Mouse (Mus musculus) forebrain, postnatal 0 days (tissue): ENCODE data around the gene Fbxl20. TPM values are rescaled to one million over a fixed set of nuclear protein-coding genes. Genes with fewer than 3 reads are reported as not detected.
A peak's percentile ranks its signal among the peaks of the same experiment; 100 is the strongest.
"Not testable (repeated sequence)": the region's sequence is repeated elsewhere in the genome, so short reads cannot be mapped to it uniquely, and the experiment has no call there.

Experiments used
- ATAC-seq: fragments of 200-750 bp; cut with Nextera tagmentation; 2 replicates; pipeline ENCODE4 v1.8.0; 2017; ENCODE audit warnings: mild to moderate bottlenecking, moderate library complexity
- DNase-seq: peaks from one replicate; pipeline ENCODE4 v3.0.0-alpha.2; 2015
- H3K27ac ChIP-seq: fragments of 300-500 bp; sonication (generic); 2 replicates; pipeline ENCODE4 v1.5.1; 2014; ENCODE audit warnings: low read depth, mild to moderate bottlenecking, antibody characterized with exemption, low read length, moderate library complexity, mixed read lengths
- H3K27me3 ChIP-seq: fragments of 300-500 bp; sonication (generic); 2 replicates; pipeline ENCODE4 v1.6.1; 2014; ENCODE audit warnings: mild to moderate bottlenecking, low read length, mixed read lengths; ENCODE audit not compliant: insufficient read depth
- H3K36me3 ChIP-seq: fragments of 300-500 bp; sonication (generic); 2 replicates; pipeline ENCODE4 v1.6.1; 2014; ENCODE audit warnings: mild to moderate bottlenecking, moderate library complexity; ENCODE audit not compliant: insufficient read depth
- H3K4me1 ChIP-seq: fragments of 300-500 bp; sonication (generic); 2 replicates; pipeline ENCODE4 v1.6.1; 2014; ENCODE audit warnings: antibody characterized with exemption; ENCODE audit not compliant: insufficient read depth
- H3K4me2 ChIP-seq: fragments of 300-500 bp; sonication (generic); 2 replicates; pipeline ENCODE4 v1.6.1; 2014; ENCODE audit warnings: low read depth, mild to moderate bottlenecking, moderate library complexity
- H3K4me3 ChIP-seq: fragments of 300-500 bp; sonication (generic); 2 replicates; pipeline ENCODE4 v1.5.1; 2014; ENCODE audit warnings: low read depth, low read length, mixed read lengths
- H3K9ac ChIP-seq: fragments of 300-500 bp; sonication (generic); 2 replicates; pipeline ENCODE4 v1.6.1; 2014; ENCODE audit warnings: mild to moderate bottlenecking
- H3K9me3 ChIP-seq: fragments of 300-500 bp; sonication (generic); 2 replicates; pipeline ENCODE4 v1.6.1; 2016; ENCODE audit warnings: low read length
- CTCF ChIP-seq: sonication (generic); IDR thresholded peaks from 2 replicates; pipeline ENCODE4 v1.5.1; 2016; ENCODE audit warnings: antibody characterized with exemption, control low read depth, low read depth
- WGBS: fragments of 180-500 bp; shearing (Covaris S2); extraction: QIAGEN DNeasy Blood & Tissue Kit; methylation state at CpG from one replicate; pipeline ENCODE4 v1.1.7; 2014; 5-methylcytosine and 5-hydroxymethylcytosine counted together
- polyA plus RNA-seq: library from polyadenylated mRNA; unstranded; fragments of >200 nt; fragmentation: Nextera tagmentation; extraction: Ambion mirVana; gene quantifications from 2 replicates; pipeline ENCODE4 v1.2.1, GENCODE M21; 2015
- total RNA-seq: library from RNA; depleted of rRNA; stranded (reverse); fragments of >200 nt; gene quantifications from 2 replicates; pipeline ENCODE4 v1.2.3, GENCODE M21; 2014; rRNA removed

Fbxl20 gene
- total RNA-seq (22.9 and 23.4 TPM in 2 replicates), polyA plus RNA-seq (9.1 and 12.5 TPM in 2 replicates)

DNA sequence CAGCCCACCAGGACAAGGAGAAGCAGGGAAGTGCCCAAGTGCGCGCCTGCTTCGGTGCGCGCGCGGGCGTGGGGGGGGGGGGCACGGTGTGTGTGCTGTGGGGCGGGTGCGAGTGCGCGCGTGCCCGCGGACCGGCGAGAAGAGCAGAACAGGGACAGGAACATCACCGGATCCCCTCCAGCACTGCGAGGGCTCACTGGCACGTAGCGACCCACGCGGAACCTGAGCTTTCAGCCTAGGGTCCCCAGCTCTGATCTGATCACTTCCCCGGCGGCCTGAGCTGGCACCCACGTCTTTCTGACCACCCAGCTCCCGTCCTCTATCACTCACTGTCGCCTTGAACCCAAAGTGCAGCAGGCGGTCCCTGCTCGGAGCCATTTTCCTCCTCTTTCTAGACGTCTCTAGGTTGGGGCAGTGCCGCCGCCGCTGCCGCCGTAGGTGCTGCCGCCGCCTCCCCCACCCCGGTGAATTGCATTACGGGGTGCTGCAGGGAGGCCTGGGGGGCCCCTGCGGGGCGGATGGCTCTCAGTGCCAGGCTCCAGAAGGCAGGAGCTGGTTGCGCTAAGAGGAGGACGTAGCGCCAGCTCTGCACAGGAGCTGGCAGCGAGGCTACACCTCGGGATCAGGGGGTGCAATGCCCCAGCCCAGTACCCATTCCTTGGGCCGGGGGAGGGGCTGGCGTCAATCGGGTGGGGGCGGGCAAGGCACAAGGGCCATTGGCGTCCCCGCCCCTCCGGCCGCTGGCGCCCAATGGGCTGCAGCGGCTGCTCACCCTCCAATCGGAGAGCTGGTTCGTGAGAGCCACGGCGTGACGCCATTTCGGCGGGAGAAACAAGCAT is at the start of gene Fbxl20:
TSS of gene Fbxl20 (minus strand) at position 618 of the 839 bp plus-strand sequence.
- DNase-seq (peak; percentile 96), ATAC-seq (peak; percentile 91)
- Histone ChIP-seq H3K9ac (peak within 1 kb of the TSS; percentile 88), H3K27me3 (no peaks in the 10 kb centered on the region), H3K4me1 (peaks cover 6% of the 10 kb centered on the region), H3K36me3 (peaks cover 7% of the 10 kb centered on the region), H3K9me3 (no peaks in the 10 kb centered on the region), H3K4me2 (peak within 1 kb of the TSS; percentile 90), H3K27ac (peak within 1 kb of the TSS; percentile 96), H3K4me3 (peak within 1 kb of the TSS; percentile 98)
- 2% methylated on average over 55 of the region's 65 CpGs for WGBS
- no peak for TF ChIP-seq CTCF

DNA sequence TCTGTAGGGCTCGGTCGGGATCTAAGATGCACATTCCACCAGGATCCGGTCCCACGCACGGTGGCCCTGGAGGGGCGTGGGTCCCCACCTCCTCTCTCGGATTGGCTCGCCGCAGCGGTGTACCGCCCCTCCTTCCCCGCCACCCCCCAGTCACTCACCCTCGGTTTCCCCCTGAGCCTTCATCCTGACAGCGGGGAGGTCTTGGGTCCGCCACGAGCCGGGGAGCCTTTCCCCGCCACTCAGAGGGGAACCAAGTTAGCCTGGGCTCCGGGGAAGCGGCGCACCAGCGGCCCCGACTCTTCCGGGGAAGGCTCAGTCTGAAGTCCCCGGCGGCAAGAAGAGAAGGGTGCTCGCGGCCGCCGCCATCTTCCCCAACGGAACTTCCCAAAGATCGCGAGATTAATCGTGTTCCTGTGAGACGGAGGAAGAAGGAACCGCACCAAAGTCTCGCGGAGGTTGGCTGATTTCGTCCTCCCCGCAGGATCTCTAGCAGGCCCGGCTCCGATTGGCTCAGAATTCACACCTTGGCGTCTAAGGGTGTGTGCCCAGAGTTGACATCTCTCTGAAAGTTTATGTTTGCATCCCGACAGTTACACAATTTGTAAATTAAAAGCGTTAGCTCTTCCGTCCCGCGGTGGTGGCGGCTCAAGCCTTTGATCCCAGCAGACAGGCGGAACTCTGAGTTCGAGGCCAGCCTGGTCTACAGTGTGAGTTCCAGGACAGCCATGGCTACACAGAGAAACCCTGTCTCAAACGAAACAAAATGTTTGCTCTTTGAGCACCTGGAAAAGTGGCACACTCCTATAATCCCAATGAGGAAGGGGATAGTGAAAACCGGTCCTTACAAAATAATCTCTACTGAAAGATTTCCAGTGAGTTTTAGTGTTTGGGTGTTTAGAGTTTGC is 43.0 kb upstream of the Fbxl20 start, which contains the start of gene Med1:
TSS of gene Med1 (minus strand) at position 393 of the 905 bp plus-strand sequence.
- Histone ChIP-seq H3K4me3 (peak within 1 kb of the TSS; percentile 57), H3K9me3 (no peaks in the 10 kb centered on the region), H3K27ac (peak within 1 kb of the TSS; percentile 94), H3K27me3 (no peaks in the 10 kb centered on the region), H3K36me3 (peaks cover 5% of the 10 kb centered on the region; the same call in 1 of the 2 replicates), H3K4me2 (peak within 1 kb of the TSS; percentile 61), H3K4me1 (peaks cover 10% of the 10 kb centered on the region), H3K9ac (peak within 1 kb of the TSS; percentile 84)
- TF ChIP-seq CTCF = 0 out of 2 replicates have a peak, but pooled peaks have one; percentile 10
- peak; percentile 98 for ATAC-seq
- 1% methylated on average over 53 of the region's 53 CpGs for WGBS
- DNase-seq = peak; percentile 95

DNA sequence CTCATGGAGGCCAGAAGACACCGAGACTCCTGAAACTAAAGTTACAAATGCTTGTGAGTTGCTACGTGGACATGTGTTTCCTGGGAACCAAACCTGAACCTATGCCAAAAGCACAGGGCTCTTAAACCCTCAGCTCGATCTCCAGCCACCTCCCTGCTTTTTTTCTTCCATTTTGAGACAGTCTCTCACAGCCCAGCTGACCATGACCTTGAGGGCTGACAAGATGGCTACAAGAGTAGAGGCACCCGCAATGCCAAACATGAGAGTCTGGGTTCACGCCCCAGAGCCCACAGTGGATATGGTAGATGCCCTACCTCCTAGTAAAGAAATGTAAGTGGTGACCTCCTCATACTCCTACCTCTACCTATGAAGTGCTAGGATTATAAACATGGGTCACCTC is 40.6 kb upstream of the Fbxl20 start:
- no peak overlapping the region for H3K27ac ChIP-seq
- 83% methylated on average over 5 of the region's 5 CpGs for WGBS
- peaks cover 10% of the 10 kb centered on the region for H3K4me1 ChIP-seq
- no peak overlapping the region for H3K4me3 ChIP-seq
- no peak for TF ChIP-seq CTCF
- peaks cover 10% of the 10 kb centered on the region for H3K36me3 ChIP-seq
- no peak overlapping the region for H3K9ac ChIP-seq
- DNase-seq (no peak), ATAC-seq (no peak)
- no peaks in the 10 kb centered on the region for H3K9me3 ChIP-seq
- H3K4me2 ChIP-seq = no peak overlapping the region
- no peaks in the 10 kb centered on the region for H3K27me3 ChIP-seq

DNA sequence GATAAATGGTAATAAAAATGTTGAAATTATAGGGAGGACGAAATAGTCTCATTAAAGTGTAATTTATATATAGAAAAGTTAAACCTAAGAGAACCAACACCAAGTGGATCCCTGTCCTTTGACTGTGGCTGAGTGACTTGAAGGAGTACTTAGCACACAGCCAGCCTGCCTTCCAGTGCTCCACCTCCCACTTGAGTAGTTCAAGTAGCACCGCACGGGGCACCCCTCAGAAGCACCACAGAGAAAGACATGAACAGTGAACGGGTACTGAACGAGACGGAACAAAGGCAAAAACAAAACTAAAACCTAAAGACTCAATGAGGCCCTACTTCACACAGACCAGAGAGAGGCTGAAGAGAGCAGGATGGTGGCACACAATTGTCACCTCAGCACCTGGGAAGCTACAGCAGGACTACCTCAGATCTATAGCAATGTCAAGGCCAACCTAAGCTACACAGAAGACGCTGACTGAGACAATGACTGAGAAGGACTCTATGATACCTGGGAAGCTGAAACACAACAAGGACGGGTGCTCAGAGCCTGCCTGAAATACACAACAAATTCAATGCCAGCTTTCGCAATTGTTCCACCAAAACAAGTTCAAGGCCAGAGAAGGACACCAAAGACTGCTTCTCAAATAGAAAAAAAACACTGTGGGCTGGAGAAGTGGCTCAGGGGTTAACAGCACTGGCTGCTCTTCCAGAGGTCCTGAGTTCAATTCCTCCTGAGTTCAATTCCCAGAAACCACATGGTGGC is 37.6 kb upstream of the Fbxl20 start:
- Histone ChIP-seq H3K27me3 (no peaks in the 10 kb centered on the region), H3K4me1 (peaks cover 8% of the 10 kb centered on the region), H3K27ac (no peak overlapping the region), H3K4me3 (no peak overlapping the region), H3K36me3 (peaks cover 31% of the 10 kb centered on the region), H3K4me2 (no peak overlapping the region), H3K9me3 (no peaks in the 10 kb centered on the region), H3K9ac (no peak overlapping the region)
- TF ChIP-seq CTCF = no peak
- no peak for ATAC-seq
- no peak for DNase-seq
- 90% methylated on average over 9 of the region's 9 CpGs for WGBS

DNA sequence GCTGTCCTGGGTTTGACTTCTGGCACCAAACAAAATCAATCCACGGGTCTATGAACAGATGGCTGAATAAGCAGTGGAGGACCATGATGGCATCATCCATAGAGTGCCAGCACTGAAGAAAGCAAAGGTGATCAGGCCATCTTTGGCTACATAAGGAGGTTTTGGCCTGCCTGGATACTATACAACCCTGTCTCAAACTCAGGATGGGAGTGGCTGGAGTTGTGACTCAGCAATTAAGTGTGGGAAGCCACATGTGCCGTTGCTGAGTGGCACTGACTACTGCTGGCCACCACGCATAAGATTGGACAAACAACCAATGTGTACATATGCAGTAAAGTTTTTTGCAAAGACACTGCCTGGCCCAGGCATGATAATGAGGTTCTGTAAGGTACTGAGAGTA is 31.9 kb upstream of the Fbxl20 start:
- peaks cover 45% of the 10 kb centered on the region for H3K36me3 ChIP-seq
- H3K9me3 ChIP-seq, H3K4me3 ChIP-seq, H3K4me1 ChIP-seq, H3K9ac ChIP-seq, ATAC-seq, H3K27me3 ChIP-seq, H3K27ac ChIP-seq, H3K4me2 ChIP-seq, DNase-seq: not testable (repeated sequence)
- WGBS = 97% methylated on average over 3 of the region's 3 CpGs

DNA sequence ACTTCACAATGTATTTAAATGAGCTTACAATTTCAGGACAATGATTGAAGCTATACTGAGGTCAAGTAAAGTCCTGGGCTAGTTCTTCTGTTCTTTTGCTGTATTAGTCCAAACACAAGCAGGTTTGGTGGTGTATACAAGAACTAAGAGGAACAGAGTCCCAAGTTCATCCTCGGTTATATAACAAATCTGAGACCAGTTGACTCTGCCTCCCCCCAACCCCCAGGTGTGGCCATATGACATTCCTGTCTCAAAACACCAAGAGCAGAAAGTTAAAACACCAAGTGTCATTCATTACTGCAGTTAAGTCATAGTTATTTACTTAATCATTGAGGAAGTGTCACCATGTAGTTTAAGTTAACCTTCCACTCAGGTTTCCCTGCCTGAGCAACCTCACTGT is 18.2 kb upstream of the Fbxl20 start:
- TF ChIP-seq CTCF = no peak
- no peak overlapping the region for H3K27ac ChIP-seq
- peaks cover 68% of the 10 kb centered on the region for H3K36me3 ChIP-seq
- H3K4me2 ChIP-seq = no peak overlapping the region
- H3K9ac ChIP-seq = no peak overlapping the region
- 89% methylated on average over 1 of the region's 1 CpGs for WGBS
- H3K9me3 ChIP-seq = no peaks in the 10 kb centered on the region
- no peak for ATAC-seq
- DNase-seq = no peak
- no peaks in the 10 kb centered on the region for H3K27me3 ChIP-seq
- no peaks in the 10 kb centered on the region for H3K4me1 ChIP-seq
- no peak overlapping the region for H3K4me3 ChIP-seq
